10 mouse cellular contexts compared by ENCODE assay signal in the genomic region with DNA sequence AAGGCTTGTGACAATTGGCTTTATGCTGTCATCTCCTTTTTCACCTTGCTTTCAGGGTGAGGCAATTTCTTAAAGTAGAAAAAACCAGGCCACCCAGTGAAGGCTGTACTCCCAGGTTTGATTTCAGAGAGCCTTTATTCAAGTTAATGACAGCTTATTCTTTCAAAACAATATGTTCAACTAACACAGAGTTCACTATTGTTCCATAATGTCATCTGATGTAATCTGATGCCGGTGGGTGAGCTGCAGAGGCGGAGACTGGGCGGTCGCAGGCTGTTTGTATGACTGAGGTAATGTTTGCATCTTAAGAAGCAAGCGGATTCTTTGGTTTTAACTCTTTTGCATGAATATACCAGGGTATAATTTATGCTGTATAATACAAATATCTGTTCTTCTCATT. TPM values are rescaled to one million over a fixed set of nuclear protein-coding genes. Genes with fewer than 3 reads are reported as not detected.
DNase-seq lines count a peak whose midpoint lies in the region; ATAC-seq and TF ChIP-seq lines count a peak whose summit lies in the region.
"Had no signal": no experiment of that assay in that cellular context is flagged by ENCODE, and none has a peak within 500 bp of the region (broad histone marks: within the 10 kb centered on the region; RNA-seq: fewer than 3 reads in every experiment).

No protein-coding gene starts in this region.

- WGBS in lung, postnatal 0 days: 21% methylated on average over 5 of the region's 5 CpGs

- TF ChIP-seq EP300 in lung, postnatal 0 days (IDR thresholded peaks at IDR 0.05): no peak

- H3K4me3 ChIP-seq in lung, postnatal 0 days (ENCODE audit: low read depth, low read length): no peak overlapping the region
- H3K4me3 ChIP-seq in myocyte: no peak overlapping the region
- H3K4me3 ChIP-seq: limb, embryonic 12.5 days had no signal

- no peaks in the 10 kb centered on the region for H3K4me1 ChIP-seq in lung, postnatal 0 days (ENCODE audit: insufficient read depth, low read depth, low read length)

- no peak overlapping the region for H3K27ac ChIP-seq in lung, postnatal 0 days (ENCODE audit: low read length)
- H3K27ac ChIP-seq: limb, embryonic 12.5 days had no signal

- peak; percentile 53 for DNase-seq in embryo, embryonic 10 days (ENCODE audit: low spot score)
- DNase-seq in embryo, embryonic 9.5 days (ENCODE audit: extremely low spot score): no peak
- peak; percentile 52 for DNase-seq in lung, postnatal 0 days (ENCODE audit: low spot score)
- no peak for DNase-seq in lung, postnatal 25 days (ENCODE audit: low spot score)
- peak; percentile 47 for DNase-seq in embryo, embryonic 11 days
- DNase-seq in thymus, postnatal 14 days: no peak
- no peak for DNase-seq in urinary bladder, postnatal 14 days (ENCODE audit: low spot score)
- DNase-seq: kidney, adult 8-10 months had no signal

- no peak overlapping the region for H3K9ac ChIP-seq in lung, postnatal 0 days (replicated peaks; ENCODE audit: low read depth)
- H3K9ac ChIP-seq: limb, embryonic 12.5 days had no signal

- no peak for TF ChIP-seq POLR2A in myocyte (IDR thresholded peaks at IDR 0.05; ENCODE audit: insufficient read length, low read depth)

- ATAC-seq in lung, postnatal 0 days: peak; percentile 50

- H3ac ChIP-seq in myocyte (ENCODE audit: control insufficient read depth, insufficient read length): no peak overlapping the region

- no peaks in the 10 kb centered on the region for H3K27me3 ChIP-seq in lung, postnatal 0 days (replicated peaks; ENCODE audit: insufficient read depth, low read length)
- no peaks in the 10 kb centered on the region for H3K27me3 ChIP-seq in myocyte (ENCODE audit: control insufficient read depth, insufficient read depth, insufficient read length)
- H3K27me3 ChIP-seq: limb, embryonic 12.5 days had no signal

- no peaks in the 10 kb centered on the region for H3K36me3 ChIP-seq in lung, postnatal 0 days (ENCODE audit: insufficient read depth, low read length)
- H3K36me3 ChIP-seq in myocyte (ENCODE audit: control insufficient read depth, insufficient read depth): no peaks in the 10 kb centered on the region

- no peaks in the 10 kb centered on the region for H3K79me2 ChIP-seq in myocyte (ENCODE audit: control insufficient read depth, insufficient read depth)

- no peaks in the 10 kb centered on the region for H3K9me3 ChIP-seq in lung, postnatal 0 days (ENCODE audit: low read length)
- H3K9me3 ChIP-seq: limb, embryonic 12.5 days had no signal

- no peak for TF ChIP-seq CTCF in lung, postnatal 0 days (IDR thresholded peaks at IDR 0.05)

- H3K4me2 ChIP-seq in lung, postnatal 0 days (replicated peaks; ENCODE audit: low read depth, low read length): no peak overlapping the region
- peak overlapping the region; percentile 28 for H3K4me2 ChIP-seq in myocyte (ENCODE audit: low read depth)
- H3K4me2 ChIP-seq: limb, embryonic 12.5 days had no signal

TF ChIP-seq in myocyte, 11 proteins besides CTCF, POLR2A, EP300 and RAD21:
- TF ChIP-seq MYOD1 (IDR thresholded peaks at IDR 0.05; ENCODE audit: control insufficient read depth in 1 of 3, insufficient read length in 2 of 3, low read depth in 2 of 3) (no peak), CEBPB (IDR thresholded peaks at IDR 0.05; ENCODE audit: insufficient read depth, poor library complexity, severe bottlenecking) (no peak), MAX (IDR thresholded peaks at IDR 0.05; ENCODE audit: low read depth) (no peak), MYOG (IDR thresholded peaks at IDR 0.05; ENCODE audit: control insufficient read depth in 1 of 3, insufficient read depth in 1 of 3, insufficient read length in 2 of 3, low read depth in 2 of 3) (no peak), USF1 (IDR thresholded peaks at IDR 0.05; ENCODE audit: low read depth) (no peak), E2F4 (IDR thresholded peaks at IDR 0.05; ENCODE audit: insufficient read depth) (no peak), SRF (IDR thresholded peaks at IDR 0.05; ENCODE audit: control insufficient read depth, insufficient read length, low read depth) (no peak), REST (IDR thresholded peaks at IDR 0.05; ENCODE audit: insufficient read depth, insufficient read length) (no peak), POLR2AphosphoS2 (IDR thresholded peaks at IDR 0.05; ENCODE audit: insufficient read length, low read depth) (no peak), TCF12 (IDR thresholded peaks at IDR 0.05; ENCODE audit: insufficient read depth, poor library complexity, severe bottlenecking) (no peak), TCF3 (IDR thresholded peaks at IDR 0.05; ENCODE audit: insufficient read length, low read depth) (no peak)

RNA-seq across cellular contexts. Expression of a gene that starts 8.3 kb away (rescaled TPM):
- polyA plus RNA-seq in lung, postnatal 0 days (2015; fragmentation: Nextera tagmentation; extraction: Ambion mirVana): 14.6 and 18.4 TPM in 2 replicates
- polyA plus RNA-seq in myocyte (2012; fragmentation: generic; extraction: Trizol): 8.8 TPM

RNA-seq across cellular contexts. Expression of a gene that starts 15.3 kb away (rescaled TPM):
- polyA plus RNA-seq in lung, postnatal 0 days (2015; fragmentation: Nextera tagmentation; extraction: Ambion mirVana): 9.9 and 10.1 TPM in 2 replicates
- polyA plus RNA-seq in myocyte (2012; fragmentation: generic; extraction: Trizol): not detected

Comparison
In these comparisons a context has a peak if more than half of its experiments do, and no peak if none do; other contexts are left out.
1. DNase-seq: peak in embryo, embryonic 10 days (single experiment), lung, postnatal 0 days (single experiment) and embryo, embryonic 11 days (single experiment); none in embryo, embryonic 9.5 days (single experiment), lung, postnatal 25 days (single experiment), thymus, postnatal 14 days (single experiment) and urinary bladder, postnatal 14 days (single experiment).
2. RNA of a gene that starts 15.3 kb away (polyA plus RNA-seq): 9.9 to 10.1 TPM in lung, postnatal 0 days; not detected in myocyte (single experiment); every median in the first group is over 10 times any median in the second.